Comparison of ENCODE assay signal across 16 mouse cellular contexts in the genomic region with DNA sequence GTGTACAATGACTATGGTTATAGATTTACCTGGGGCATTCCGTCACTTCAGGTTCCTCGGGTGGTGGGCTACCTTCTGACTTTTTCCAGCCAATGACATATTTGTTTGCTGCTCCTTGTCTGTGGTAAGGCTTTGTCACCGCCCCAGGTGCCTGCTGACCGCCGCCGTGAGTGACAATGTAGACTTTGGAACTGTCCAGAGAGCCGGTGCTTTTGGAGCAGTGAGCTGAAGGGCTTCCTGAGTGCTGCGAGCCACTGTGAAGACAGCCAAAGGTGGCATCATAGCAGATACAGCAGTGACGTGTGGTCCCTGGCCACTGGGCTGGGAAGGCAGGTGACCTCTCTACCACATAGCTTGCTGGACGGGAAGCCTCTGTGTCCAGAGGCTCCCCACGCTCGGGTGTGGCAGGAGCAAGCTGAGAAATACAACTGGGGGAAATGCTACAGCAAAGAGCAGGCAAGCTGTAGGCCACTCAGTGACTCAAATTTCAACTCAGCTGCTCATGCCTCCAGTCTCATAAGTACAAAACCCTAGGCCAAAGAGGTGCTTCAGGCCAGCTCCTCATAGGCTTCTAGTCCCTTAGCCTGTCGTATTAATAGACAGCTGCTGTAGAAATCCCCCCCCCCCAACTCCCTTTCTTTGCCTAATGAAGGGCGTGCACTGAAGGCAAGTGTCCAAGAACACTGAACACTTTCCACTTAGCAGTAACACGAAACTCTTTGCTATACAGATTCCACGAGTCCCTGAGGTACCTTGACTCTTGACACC.
A peak's percentile ranks its signal among the peaks of the same experiment; 100 is the strongest.
DNase-seq lines count a peak whose midpoint lies in the region; ATAC-seq and TF ChIP-seq lines count a peak whose summit lies in the region.
"Had no signal": no experiment of that assay in that cellular context is flagged by ENCODE, and none has a peak within 500 bp of the region (broad histone marks: within the 10 kb centered on the region; RNA-seq: fewer than 3 reads in every experiment).

No protein-coding gene starts in this region.

- H3K4me2 ChIP-seq in lung, embryonic 14.5 days, result no peak overlapping the region
- no peak overlapping the region for H3K4me2 ChIP-seq in heart, postnatal 0 days (ENCODE audit: low read depth, low read length)
- H3K4me2 ChIP-seq in hindbrain, embryonic 13.5 days, result no peak overlapping the region
- H3K4me2 ChIP-seq: neural tube, embryonic 12.5 days had no signal

- H3K9ac ChIP-seq in lung, embryonic 14.5 days, result no peak overlapping the region
- H3K9ac ChIP-seq in heart, postnatal 0 days (replicated peaks; ENCODE audit: low read depth, low read length), result no peak overlapping the region
- H3K9ac ChIP-seq in hindbrain, embryonic 13.5 days, result no peak overlapping the region
- H3K9ac ChIP-seq: neural tube, embryonic 12.5 days had no signal

- H3K27me3 ChIP-seq in lung, embryonic 14.5 days (ENCODE audit: insufficient read depth, low read length), result no peaks in the 10 kb centered on the region
- no peaks in the 10 kb centered on the region for H3K27me3 ChIP-seq in heart, postnatal 0 days (ENCODE audit: control insufficient read depth, insufficient read depth, low read length)
- no peaks in the 10 kb centered on the region for H3K27me3 ChIP-seq in hindbrain, embryonic 13.5 days
- H3K27me3 ChIP-seq: neural tube, embryonic 12.5 days had no signal

- 73% methylated on average over 16 of the region's 16 CpGs for WGBS in lung, embryonic 14.5 days
- WGBS in heart, postnatal 0 days, result 41% methylated on average over 16 of the region's 16 CpGs
- WGBS in hindbrain, embryonic 13.5 days, result 89% methylated on average over 16 of the region's 16 CpGs

- peak overlapping the region; percentile 32; the same call in 1 of the 2 replicates for H3K27ac ChIP-seq in gastrocnemius, adult 2 months
- no peak overlapping the region for H3K27ac ChIP-seq in lung, embryonic 14.5 days (ENCODE audit: low read depth)
- H3K27ac ChIP-seq in heart, postnatal 0 days (ENCODE audit: low read depth), result peak overlapping the region; percentile 82
- no peak overlapping the region for H3K27ac ChIP-seq in hindbrain, embryonic 13.5 days
- H3K27ac ChIP-seq: neural tube, embryonic 12.5 days had no signal

- peaks cover 59% of the 10 kb centered on the region for H3K36me3 ChIP-seq in lung, embryonic 14.5 days (ENCODE audit: insufficient read depth)
- H3K36me3 ChIP-seq in heart, postnatal 0 days (replicated peaks; ENCODE audit: control insufficient read depth, insufficient read depth, low read length), result peaks cover 67% of the 10 kb centered on the region
- peaks cover 95% of the 10 kb centered on the region for H3K36me3 ChIP-seq in hindbrain, embryonic 13.5 days

- H3K9me3 ChIP-seq in lung, embryonic 14.5 days (ENCODE audit: low read depth, low read length), result no peaks in the 10 kb centered on the region
- no peaks in the 10 kb centered on the region for H3K9me3 ChIP-seq in heart, postnatal 0 days (replicated peaks; ENCODE audit: control insufficient read depth, low read length)
- H3K9me3 ChIP-seq in hindbrain, embryonic 13.5 days, result no peaks in the 10 kb centered on the region
- H3K9me3 ChIP-seq: neural tube, embryonic 12.5 days had no signal

- H3K4me1 ChIP-seq in lung, embryonic 14.5 days (ENCODE audit: insufficient read depth), result no peaks in the 10 kb centered on the region
- peaks cover 24% of the 10 kb centered on the region for H3K4me1 ChIP-seq in heart, postnatal 0 days (ENCODE audit: control insufficient read depth, insufficient read depth)
- 0 out of 2 replicates have a peak, but pooled peaks cover 7% of the 10 kb centered on the region for H3K4me1 ChIP-seq in hindbrain, embryonic 13.5 days (replicated peaks)
- H3K4me1 ChIP-seq: neural tube, embryonic 12.5 days had no signal

- ATAC-seq in lung, embryonic 14.5 days (ENCODE audit: insufficient read depth), result no peak; the same call in 1 of the 2 replicates
- ATAC-seq in heart, postnatal 0 days (ENCODE audit: insufficient read depth, low read depth), result peak; percentile 83
- ATAC-seq in hindbrain, embryonic 13.5 days (ENCODE audit: low FRiP score), result no peak
- ATAC-seq: hindbrain, embryonic 16.5 days; midbrain, embryonic 16.5 days had no signal

- H3K4me3 ChIP-seq in gastrocnemius, adult 2 months, result no peak overlapping the region
- no peak overlapping the region for H3K4me3 ChIP-seq in lung, embryonic 14.5 days (ENCODE audit: low read depth, low read length)
- no peak overlapping the region for H3K4me3 ChIP-seq in heart, postnatal 0 days (ENCODE audit: low read depth, low read length)
- no peak overlapping the region for H3K4me3 ChIP-seq in hindbrain, embryonic 13.5 days
- H3K4me3 ChIP-seq: erythroblast, embryonic 14.5 days; neural tube, embryonic 12.5 days had no signal

- DNase-seq in gastrocnemius, adult 2 months, result peak; percentile 32
- no peak for DNase-seq in gastrocnemius, postnatal 36 days
- DNase-seq in lung, embryonic 14.5 days, result peak; percentile 11
- DNase-seq in lung, postnatal 25 days (ENCODE audit: low spot score), result no peak
- peak; percentile 73 for DNase-seq in heart, postnatal 0 days (ENCODE audit: low spot score)
- peak; percentile 83 for DNase-seq in yolk sac, embryonic 10.5 days (ENCODE audit: low spot score)
- DNase-seq in urinary bladder, postnatal 25 days (ENCODE audit: low spot score), result no peak
- DNase-seq: adrenal gland, adult 8-10 months; cerebellum, adult 8-10 months; left cerebral cortex, postnatal 4 days; thymus, postnatal 14 days had no signal

- TF ChIP-seq CTCF in gastrocnemius, adult 2 months (IDR thresholded peaks at IDR 0.05), result no peak
- TF ChIP-seq CTCF in lung, embryonic 14.5 days (IDR thresholded peaks at IDR 0.05; ENCODE audit: low read depth), result no peak
- no peak for TF ChIP-seq CTCF in heart, postnatal 0 days (IDR thresholded peaks at IDR 0.05; ENCODE audit: low read depth)

- intact Hi-C loops in gastrocnemius, adult 2 months (cut with DNase I), result loop anchor here (10.0 kb wide), 2 partner anchors 120 to 260 kb away; a partner anchor contains a TSS
- intact Hi-C loops in gastrocnemius, postnatal 36 days (cut with DNase I), result loop anchor here (10.0 kb wide), 1 partner anchor 260 kb away; no protein-coding TSS in a partner anchor

- peak; percentile 77 for TF ChIP-seq EP300 in heart, postnatal 0 days (IDR thresholded peaks at IDR 0.05; ENCODE audit: low read depth)

Comparison
In these comparisons a context has a peak if more than half of its experiments do, and no peak if none do; other contexts are left out.
1. DNase-seq: peak in gastrocnemius, adult 2 months (single experiment), lung, embryonic 14.5 days (single experiment), heart, postnatal 0 days (single experiment) and yolk sac, embryonic 10.5 days (single experiment); none in gastrocnemius, postnatal 36 days (0 of 2), lung, postnatal 25 days (single experiment) and urinary bladder, postnatal 25 days (single experiment).
2. H3K27ac ChIP-seq: peak in gastrocnemius, adult 2 months (single experiment) and heart, postnatal 0 days (single experiment); none in lung, embryonic 14.5 days (single experiment) and hindbrain, embryonic 13.5 days (single experiment).